Mouse (Mus musculus): ENCODE data around the gene Tmcc3.

Gene Tmcc3

GRCm38 (mm10) chr10:94332358-94333137, 20.8 kb downstream of the Tmcc3 start:
- DNase-seq: no peak

DNA sequence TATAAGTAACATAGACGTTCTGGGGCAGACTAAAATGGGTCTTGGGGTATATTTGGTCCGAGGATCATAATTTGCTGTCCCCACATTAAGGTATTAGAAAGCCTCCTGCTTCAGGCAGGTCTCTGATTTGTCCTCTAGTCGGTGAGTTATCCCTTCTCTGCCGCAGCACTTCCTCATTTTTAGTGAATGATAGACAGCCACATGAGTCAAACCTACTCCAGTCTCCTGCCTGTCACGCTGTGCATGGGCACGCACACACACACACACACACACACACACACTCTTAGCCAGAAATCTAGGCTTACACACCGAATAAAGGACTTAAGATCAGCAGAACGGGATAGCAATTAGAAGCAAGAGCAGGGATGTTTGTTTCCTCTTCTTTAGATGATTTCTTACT, 21.6 kb downstream of the Tmcc3 start:
- DNase-seq: no peak

DNA sequence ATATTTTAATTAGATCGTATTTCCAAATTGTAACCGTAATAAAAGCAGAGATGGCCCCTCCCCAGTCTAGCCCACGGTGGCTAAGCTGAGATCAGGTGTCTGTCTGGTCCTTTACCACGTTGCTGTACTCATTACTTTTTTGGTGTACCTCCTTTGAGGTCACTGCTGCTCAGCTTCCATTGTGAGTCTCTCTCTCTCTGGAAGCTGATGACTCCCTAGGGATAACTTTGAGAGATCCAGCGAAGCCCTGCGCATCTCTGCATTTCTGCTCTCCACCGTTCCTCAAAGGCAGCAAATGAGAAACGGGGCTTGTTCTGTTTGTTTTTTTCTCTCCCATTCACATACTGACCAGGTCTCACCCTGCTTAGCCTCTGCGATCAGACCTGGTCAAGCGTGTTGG, 23.3 kb downstream of the Tmcc3 start:
- no peak for DNase-seq

DNA sequence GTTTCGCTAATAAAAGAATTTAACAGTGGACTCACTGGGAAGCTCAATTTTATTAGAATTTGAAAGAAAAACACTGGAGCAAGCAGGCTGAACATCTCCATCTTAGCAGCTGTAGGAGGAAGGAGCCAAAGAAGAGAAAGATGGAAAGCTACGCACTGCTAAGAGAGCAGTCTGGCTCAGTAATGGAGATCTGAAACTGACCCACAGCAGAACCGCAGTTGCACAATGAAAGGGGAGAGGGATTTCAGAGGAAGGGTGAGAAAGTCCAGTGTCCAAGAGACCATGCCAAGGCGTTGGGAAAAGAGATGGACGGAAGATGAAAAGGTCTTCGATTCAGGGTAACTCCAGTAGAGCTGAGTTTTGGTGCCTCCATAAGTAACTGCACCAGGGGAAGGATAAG, 24.3 kb downstream of the Tmcc3 start:
- DNase-seq: no peak

DNA sequence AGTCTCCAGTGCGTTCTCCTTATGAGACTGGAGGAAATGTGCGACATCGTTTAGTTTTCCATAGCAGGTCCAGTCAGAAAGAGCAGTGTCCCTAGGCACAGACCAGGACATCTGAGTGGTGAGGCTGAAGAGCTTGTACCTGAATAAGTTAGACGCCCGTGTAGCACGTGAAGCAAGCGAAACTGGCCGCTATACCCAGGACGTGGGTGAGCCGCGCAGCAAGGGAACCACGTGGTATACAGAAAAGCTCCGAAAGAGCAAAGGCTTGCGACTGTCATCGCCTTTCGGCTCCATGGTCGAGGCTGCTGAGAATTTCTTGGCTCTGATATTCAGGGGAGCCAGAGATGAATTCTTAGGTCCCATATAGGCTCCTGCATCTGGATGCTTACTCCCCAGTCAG, 29.8 kb downstream of the Tmcc3 start:
- DNase-seq: no peak

- DNase-seq: no peak
These were observed 30.5 kb downstream of the Tmcc3 start for GRCm38 (mm10) chr10:94342256-94342655.

DNA sequence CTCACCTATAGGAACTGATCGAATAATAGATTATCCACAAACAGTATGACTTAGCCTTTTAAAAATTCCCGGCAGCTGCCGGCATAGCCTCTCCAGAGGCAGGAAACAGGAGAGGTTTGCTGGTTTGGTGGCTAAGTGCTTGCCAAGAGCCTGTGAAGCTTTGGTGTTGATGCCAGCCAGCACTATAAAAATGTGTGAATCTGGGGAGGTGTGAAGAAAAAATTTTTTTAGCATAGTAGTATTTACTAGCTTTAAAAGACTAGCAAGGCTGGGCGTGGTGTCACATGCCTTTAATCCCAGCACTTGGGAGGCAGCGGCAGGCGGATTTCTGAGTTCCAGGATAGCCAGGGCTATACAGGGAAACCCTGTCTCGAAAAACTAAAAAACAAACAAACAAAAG, 31.8 kb downstream of the Tmcc3 start:
- DNase-seq: no peak

DNA sequence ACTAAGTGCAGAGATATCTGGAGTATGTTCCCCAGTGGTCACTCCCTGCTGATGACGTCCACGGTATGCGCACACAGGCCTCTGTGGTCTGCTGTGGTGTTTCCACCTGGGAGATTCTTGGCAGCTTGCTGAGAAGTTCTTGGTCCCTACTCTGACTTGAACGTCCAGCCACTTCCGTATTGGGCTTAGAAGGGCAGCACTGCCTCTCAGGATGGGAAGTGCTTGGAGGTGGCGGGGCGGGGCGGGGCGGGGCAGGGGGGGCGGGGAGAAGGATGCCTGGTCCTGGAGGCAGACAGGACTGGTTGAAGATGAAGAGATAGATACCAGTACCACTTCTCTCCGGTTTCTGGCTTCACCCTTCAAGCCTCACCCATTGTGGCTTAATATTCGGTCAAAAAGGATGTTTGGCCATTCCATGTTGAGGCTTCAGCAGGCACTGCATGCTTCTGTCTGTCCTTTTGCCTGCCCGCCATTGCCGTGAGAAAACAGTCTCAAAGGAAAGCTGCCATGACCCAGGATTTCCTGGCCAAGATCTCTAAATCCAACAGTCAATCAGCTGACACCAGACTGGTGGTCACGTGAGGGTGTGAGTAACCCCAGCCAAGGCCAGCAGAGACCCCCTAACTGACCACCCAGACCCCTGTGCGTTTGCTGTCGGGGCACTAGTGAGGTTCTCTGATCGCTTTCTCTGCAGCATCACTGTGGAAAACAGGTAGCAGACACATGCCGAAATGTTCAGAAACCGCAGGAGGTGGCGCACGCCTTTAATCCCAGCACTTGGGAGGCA, 33.1 kb downstream of the Tmcc3 start:
- no peak for DNase-seq

GRCm38 (mm10) chr10:94345509-94346252, 33.9 kb downstream of the Tmcc3 start:
- no peak for DNase-seq

DNA sequence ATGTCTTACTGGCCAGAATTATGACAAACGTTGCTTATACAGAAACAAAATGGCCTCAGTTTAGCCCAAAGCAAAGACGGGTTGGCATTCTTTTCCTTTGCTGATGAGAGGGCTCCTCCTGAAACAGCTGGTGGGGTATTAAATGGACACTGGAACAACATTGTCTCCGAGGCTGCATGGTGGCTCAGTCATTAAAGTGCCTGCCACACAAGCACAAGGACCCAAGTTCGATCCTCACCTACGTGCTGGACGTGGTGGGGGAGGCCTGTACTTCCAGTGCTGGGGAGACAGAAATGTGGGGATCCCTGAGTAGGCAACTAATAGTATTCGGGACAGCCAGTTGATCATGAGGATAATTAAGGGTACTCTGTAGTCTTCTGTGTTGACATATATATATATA, 34.8 kb downstream of the Tmcc3 start:
- no peak for DNase-seq

DNA sequence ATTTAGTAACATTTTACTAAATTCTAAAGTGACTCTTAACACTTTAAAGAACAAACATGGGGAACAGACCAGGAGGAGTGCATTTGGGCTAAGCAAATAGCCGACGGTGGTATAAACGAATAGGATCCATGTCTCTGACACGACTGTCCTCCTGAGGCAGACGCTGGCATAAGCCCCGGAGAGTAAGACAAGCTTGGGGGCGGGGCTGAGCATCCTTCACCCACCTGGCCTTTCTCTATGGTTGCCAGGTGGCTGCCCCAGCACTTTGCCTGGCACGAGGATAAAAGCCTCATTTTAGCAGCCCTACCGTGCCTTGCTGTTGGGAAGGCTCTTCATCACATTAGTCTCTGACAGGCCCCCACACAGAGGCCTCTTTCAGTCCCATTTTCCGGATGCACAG, 35.5 kb downstream of the Tmcc3 start:
- no peak for DNase-seq

DNA sequence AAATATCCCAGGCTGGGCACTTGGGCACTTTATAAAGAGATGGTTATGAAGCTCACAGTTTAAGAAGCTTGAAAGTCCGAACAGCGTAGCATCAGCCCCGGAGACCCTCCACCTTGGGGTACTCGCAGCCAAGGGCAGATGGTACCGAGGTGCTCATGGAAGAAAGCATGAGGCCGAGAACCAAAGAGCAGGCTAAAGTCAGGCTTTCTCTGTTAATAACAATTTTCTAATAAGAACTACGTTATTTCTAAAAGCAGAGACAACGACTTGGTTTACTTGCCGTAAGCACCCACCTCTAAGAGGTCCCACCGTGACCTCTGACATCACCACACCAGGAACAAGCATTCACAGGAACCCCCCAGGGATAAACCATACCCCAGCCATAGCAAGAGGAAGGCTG, 36.2 kb downstream of the Tmcc3 start:
- no peak for DNase-seq

DNA sequence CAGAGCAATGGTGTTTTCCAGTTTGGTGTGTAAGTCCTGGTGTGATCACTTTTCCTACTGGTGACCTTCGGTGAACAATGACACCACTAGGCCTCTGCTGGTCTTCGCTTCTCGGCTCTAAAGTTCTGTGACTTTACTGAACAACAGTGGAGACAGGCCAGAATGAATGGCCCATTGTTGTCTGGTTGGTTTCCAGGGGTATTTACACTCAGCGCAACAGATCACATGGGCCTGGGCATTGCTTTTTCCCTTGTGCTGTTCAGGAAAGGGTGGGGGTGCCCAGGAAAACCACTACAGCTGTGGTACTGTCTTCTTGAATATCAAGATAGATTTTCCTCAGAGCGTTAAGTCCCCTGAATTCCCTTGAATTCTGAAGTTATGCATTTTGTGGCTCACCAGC, 38.5 kb downstream of the Tmcc3 start:
- DNase-seq: no peak

DNA sequence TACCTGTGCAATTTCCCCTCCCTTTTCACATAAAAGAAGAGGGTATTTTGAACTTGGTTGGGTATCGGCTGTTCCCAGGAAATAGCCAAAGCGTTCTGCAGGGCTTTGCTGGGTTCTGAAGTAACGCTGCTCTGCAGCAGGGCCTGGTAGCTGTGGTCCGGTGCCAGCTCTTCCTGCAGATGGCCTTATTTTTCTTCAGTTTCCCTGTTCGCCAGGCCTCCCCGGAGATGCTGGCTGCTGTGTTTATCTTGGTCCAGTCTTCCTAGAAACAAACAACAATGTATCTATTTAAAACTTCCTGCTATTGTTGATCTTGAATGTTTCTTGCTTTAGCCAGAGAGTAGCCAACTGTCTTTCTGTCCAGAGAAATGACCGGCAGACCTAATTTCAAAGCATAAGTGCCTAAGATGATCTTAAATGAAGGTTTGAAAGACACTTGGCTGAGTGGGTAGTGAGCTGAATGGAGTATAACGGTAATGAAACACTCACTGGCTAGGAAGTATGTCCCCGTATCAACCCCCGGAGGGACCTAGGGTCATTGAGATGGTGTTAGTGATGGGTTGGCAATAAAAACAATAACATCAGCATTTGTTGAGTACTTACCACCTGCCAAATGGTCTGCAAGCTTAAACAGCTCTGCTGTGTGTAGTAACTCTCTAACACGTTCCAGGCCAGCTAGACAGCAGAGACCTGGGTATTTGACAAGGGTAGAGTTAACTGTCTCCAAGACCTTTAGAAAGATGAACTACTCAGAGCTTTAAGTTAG, 39.3 kb downstream of the Tmcc3 start:
- no peak for DNase-seq

DNA sequence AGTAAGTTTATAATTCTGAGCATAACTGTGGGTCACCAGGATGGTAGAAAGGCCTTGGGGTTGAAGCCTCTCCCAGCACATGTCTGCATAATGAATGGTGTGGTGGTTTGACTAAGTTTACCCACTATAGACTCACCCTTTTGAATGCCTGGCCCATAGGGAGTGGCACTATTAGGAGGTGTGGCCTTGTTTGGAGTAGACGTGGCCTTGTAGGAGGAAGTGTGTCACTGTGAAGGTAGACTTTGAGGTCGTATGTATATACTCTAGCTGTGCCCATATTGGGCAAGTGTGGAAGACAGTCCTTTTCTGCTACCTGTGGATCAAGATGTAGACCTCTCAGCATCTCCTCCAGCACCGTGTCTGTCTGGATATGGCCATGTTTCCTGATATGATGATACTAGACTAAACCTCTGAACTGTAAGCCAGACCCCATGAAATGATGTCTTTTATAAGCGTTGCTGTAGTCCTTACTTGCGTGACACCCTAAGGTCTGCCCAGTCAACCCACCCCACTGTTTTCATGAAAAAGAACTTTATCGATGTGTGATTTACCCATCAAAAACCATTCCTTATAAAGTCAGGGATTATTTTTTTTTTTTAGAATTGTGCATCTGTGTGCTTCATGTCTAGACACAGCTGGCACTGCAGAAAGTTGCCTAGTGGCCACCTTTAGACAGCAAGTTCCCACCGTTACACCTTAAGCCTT, 40.6 kb downstream of the Tmcc3 start:
- DNase-seq: no peak

DNA sequence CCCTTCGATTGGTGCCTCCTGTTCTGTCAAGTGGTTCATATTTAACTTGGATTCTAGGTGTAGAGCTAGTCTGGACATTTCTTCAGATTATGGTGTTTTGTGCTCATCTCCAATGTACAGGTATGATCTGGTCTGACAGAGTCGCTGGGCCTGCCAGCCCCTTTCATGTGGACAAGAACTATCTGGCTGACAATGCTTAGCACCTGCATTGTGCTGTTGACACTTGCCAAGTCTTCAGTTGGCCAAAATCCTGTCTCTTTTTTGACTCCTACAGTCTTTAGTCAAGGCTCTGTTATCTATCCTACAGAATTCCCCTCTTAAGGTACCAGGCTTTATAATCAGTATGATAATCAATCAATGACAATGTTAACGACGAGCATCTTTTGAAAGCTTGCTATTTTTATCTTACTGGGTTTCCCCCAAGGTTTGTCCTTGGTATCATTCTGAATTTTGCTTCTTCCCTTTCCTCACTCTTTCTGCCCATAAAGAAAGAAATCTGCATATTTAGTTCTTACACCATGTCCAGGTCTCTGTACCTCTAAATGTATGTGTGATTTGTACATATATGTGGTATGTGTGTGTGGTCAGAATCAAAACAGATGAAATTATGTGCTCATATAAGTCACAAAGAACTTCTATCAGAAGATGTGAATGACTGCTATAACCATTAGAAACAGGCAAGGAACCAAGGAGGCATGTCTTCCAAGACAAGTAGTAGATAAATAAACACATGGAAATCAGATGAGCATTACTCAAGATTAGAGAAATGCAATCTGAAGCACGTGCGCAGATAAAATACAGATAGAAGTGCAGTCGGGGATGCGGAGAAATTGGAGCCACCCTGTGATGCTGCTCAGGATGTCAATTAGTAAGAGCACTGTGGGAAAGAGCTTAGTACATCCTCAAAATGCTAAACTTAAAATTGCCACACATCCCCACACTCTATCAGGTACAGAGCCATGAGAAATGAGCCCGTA, 41.4 kb downstream of the Tmcc3 start:
- DNase-seq: no peak

DNA sequence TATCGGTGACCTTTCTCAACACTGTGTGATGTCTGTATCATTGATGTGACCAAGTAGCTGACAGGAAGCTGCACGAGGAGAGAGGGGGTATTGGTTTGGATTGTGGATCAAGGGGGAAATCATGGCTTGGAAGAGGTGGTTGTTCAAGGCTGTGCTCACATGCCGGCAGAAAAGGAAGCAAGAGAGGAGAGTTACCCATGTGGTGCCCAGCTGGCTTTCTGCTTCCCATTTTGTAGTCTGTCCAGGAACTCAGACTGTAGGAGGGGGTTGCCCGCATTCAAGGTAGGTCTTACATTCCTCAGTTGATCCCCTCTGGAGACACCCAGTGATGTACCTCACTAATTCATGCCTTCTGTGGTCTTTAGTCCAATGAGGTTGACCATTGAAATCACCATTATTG, 42.3 kb downstream of the Tmcc3 start:
- DNase-seq: no peak

DNA sequence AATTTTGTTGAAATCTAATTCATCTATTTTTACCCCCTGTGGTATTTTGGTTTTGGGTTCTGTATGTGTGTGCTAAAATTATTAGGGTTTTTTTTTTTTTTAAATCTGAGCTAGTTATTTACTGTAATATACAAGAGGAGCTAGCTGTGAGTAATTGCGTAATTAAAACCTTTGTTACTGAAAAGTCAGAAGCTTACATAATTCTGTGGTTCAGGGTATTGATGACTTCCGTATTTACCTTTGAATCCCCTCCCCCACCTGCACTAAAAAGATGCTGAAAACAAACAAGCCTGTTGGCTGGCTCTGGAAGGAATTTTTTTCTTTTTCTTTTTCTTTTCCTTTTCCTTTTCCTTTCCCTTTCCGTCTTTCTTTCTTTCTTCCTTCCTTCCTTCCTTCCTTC, 42.7 kb downstream of the Tmcc3 start:
- no peak for DNase-seq

DNA sequence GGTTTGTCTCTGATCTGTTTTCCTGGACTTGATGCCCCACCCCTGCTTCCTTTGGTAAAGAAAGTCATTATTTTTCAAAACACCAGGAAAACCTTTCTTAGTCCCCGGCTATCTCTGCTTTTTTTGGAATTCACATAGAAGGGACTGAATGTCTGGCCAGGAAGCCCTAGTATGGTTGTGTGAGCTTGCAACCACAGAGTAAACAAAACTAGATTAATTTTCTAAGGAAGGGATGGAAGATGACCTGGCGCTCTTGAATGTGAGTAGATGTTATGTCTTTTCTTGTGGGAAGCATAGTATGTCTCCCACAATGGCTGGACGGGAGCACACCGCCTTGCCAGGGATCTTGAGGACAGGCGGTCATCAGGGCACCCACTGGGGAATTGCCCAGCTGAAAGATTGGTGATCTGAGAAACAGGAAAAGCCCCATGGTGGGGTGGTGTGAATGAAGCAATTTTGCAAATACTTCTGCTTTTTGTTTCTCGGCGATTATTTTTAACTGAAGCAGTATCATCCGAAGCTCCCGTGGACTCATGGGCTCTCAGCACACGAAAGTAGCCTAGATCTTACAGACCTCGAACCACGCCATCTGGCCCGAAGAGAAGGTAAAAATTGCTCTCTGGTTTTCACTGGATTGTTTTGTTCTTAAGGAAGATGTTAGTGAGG, 44.9 kb downstream of the Tmcc3 start:
- DNase-seq: no peak

GRCm38 (mm10) chr10:94360664-94361063, 48.9 kb downstream of the Tmcc3 start:
- no peak for DNase-seq

DNA sequence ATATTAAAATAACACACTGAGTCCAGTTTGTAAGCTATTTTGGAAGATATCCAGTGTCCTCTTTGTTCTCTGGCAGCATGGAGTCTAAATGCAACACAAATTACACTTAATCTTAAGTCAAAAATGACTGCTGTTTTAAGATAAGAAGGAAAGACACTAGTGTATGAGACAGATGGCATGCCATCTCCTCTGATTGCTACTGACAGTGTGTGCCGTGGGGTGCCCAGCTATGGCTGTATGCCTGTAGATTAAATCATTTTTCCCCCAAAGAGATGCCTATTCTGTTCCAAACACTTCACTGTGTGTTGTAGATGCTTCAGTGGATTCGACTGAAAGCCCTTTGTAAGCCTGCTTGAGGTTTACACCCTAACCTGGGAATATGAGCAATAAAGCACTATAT, 59.5 kb downstream of the Tmcc3 start:
- no peak for DNase-seq

Measured in thymus, postnatal 14 days (tissue).